Mouse (Mus musculus): ENCODE data around the gene Stat5b. TPM values are rescaled to one million over a fixed set of nuclear protein-coding genes. Genes with fewer than 3 reads are reported as not detected.

The Stat5b gene
- polyA plus RNA-seq, 1 experiment from 2014 or later: 22.5 TPM

DNA sequence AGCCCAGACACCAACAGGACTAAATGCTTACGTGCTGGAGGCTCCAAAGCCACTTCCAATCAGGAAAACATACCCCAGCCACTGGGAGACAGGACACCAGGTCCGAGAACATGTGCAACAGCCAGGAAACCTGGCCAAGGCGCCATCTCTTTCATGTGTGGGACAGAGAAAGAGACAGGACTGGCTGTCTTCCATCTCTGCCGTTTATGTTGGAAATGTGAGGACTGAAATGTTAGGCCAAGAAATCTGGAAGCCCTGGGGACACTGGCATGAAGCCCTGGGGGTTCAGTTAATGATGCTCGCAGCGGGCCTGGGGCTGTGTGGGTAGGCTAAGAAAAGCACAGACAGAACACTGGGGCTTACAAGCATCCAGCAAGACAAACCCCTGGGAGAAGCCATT, 40.0 kb upstream of the Stat5b start:
- 89% methylated on average over 6 of the region's 6 CpGs for whole genome bisulfite sequencing
- ATAC-seq (ENCODE audit: low FRiP score, low TSS enrichment): no peak
- no peaks in the 10 kb centered on the region for H3K9me3 ChIP-seq (ENCODE audit: low read length)

DNA sequence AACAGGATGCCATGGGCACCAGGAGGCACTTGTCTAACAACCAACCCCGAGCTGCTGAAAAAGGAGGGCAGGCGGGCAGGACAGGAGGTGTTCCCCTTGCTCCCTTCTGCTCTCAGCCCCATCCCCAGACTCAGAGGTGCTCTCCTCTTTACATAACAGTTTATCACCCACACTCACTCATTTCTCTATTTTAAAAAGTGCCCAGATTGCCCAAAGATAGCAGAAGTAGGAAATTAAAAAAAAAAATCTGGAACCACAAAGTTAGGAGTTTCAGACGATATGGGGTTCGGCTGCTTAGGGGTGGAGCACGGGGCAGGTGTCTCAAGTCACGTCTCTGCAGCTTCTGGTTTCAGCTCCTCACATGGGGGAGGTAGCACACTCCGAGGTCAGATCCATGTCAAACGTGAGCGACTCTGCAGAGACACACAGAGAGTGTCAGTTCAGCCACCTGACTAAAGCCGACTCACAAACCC, 37.9 kb upstream of the Stat5b start:
- Histone ChIP-seq H3K9me3 (ENCODE audit: low read length) (no peaks in the 10 kb centered on the region), H3K36me3 (ENCODE audit: insufficient read depth, low read length) (peaks cover 16% of the 10 kb centered on the region), H3K27ac (ENCODE audit: low read length) (no peak overlapping the region), H3K4me3 (ENCODE audit: low read length) (no peak overlapping the region), H3K4me2 (replicated peaks; ENCODE audit: low read depth, low read length) (no peak overlapping the region), H3K27me3 (ENCODE audit: insufficient read depth, low read length) (no peaks in the 10 kb centered on the region), H3K9ac (replicated peaks; ENCODE audit: low read length) (no peak overlapping the region), H3K4me1 (ENCODE audit: insufficient read depth, low read length) (no peaks in the 10 kb centered on the region)
- no peak for ATAC-seq (ENCODE audit: low FRiP score, low TSS enrichment)
- WGBS: 37% methylated on average over 10 of the region's 10 CpGs

More for the DNA sequence above, 40.0 kb upstream of the Stat5b start:
- H3K36me3 ChIP-seq (ENCODE audit: insufficient read depth, low read length): peaks cover 16% of the 10 kb centered on the region
- no peak overlapping the region for H3K9ac ChIP-seq (replicated peaks; ENCODE audit: low read length)
- H3K4me1 ChIP-seq (ENCODE audit: insufficient read depth, low read length): no peaks in the 10 kb centered on the region
- no peak overlapping the region for H3K4me2 ChIP-seq (replicated peaks; ENCODE audit: low read depth, low read length)
- H3K4me3 ChIP-seq (ENCODE audit: low read length): no peak overlapping the region
- H3K27me3 ChIP-seq (ENCODE audit: insufficient read depth, low read length): no peaks in the 10 kb centered on the region
- H3K27ac ChIP-seq (ENCODE audit: low read length): no peak overlapping the region

DNA sequence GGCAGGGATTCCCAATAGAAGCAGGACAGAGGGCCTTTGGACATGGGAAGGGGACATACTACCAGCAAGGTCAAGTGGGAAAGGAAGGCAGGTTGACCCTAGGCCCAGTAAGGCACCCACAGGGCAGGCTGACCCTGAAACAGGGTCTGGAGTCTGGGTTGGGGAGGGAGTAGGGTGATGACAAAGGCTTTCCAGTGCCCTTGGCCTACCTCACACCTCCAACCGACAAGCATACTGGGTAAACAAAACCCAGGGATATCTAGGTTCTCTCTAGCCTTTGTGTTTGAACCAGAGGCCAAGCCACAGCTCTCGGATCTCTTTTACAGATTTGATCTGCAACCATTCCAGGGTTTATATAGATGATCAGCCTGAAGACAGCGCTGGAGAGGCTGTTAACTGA, 37.2 kb upstream of the Stat5b start:
- Histone ChIP-seq H3K36me3 (ENCODE audit: insufficient read depth, low read length) (peaks cover 16% of the 10 kb centered on the region), H3K27me3 (ENCODE audit: insufficient read depth, low read length) (no peaks in the 10 kb centered on the region), H3K4me3 (ENCODE audit: low read length) (no peak overlapping the region), H3K4me2 (replicated peaks; ENCODE audit: low read depth, low read length) (no peak overlapping the region), H3K9me3 (ENCODE audit: low read length) (no peaks in the 10 kb centered on the region), H3K4me1 (ENCODE audit: insufficient read depth, low read length) (no peaks in the 10 kb centered on the region), H3K27ac (ENCODE audit: low read length) (no peak overlapping the region), H3K9ac (replicated peaks; ENCODE audit: low read length) (no peak overlapping the region)
- 79% methylated on average over 3 of the region's 3 CpGs for WGBS
- no peak for ATAC-seq (ENCODE audit: low FRiP score, low TSS enrichment)

DNA sequence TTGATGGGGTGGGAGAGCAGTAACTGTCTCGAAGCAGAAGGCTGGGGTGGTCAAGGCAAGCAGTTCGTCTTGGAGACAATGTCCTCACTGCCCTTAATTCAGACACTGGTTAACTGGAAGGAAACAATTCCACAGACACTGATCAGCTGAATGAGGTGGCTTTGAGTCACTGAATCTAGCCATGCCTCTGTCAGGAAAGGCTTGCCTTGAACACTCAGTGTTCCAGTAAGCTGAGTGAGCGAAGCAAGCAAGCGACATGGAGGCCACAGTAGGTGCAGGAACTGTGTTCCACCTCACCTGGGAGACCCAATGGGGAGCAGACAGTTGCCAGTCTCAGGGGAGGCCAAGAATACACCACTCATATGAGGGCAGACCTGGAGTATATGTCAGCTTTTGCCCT, 36.7 kb upstream of the Stat5b start:
- Histone ChIP-seq H3K4me1 (ENCODE audit: insufficient read depth, low read length) (no peaks in the 10 kb centered on the region), H3K4me2 (replicated peaks; ENCODE audit: low read depth, low read length) (no peak overlapping the region), H3K4me3 (ENCODE audit: low read length) (no peak overlapping the region), H3K9me3 (ENCODE audit: low read length) (no peaks in the 10 kb centered on the region), H3K36me3 (ENCODE audit: insufficient read depth, low read length) (peaks cover 16% of the 10 kb centered on the region), H3K27ac (ENCODE audit: low read length) (no peak overlapping the region), H3K9ac (replicated peaks; ENCODE audit: low read length) (no peak overlapping the region), H3K27me3 (ENCODE audit: insufficient read depth, low read length) (no peaks in the 10 kb centered on the region)
- no peak for ATAC-seq (ENCODE audit: low FRiP score, low TSS enrichment)
- WGBS: 82% methylated on average over 4 of the region's 4 CpGs

DNA sequence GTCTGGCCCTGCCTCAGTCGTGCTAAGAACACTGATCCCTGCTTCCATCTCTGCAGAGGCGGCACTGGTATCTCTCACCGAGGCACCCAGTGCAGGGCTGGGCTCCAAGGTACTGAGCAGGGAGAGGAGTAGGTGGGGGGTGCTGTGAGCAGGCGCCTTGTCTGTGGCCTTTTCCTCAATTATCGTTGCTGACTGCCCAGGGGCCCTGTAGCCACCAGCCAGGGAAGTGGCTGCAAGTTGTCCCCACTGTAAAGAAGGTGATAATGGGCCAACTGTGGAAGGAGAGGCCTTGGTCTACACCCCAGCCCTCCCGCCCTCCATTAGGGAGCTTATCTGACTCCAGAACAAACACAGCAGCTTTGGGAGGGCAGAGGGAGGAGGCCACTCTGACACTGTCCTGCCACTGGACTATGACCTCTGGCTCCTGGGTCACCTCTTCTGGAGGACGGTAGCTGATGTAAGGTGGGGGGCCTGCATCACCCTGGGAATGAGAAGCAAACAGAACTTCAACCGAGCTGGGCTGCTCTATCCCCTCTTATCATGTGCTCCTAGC, 35.7 kb upstream of the Stat5b start:
- no peaks in the 10 kb centered on the region for H3K9me3 ChIP-seq (ENCODE audit: low read length)
- H3K36me3 ChIP-seq (ENCODE audit: insufficient read depth, low read length): peaks cover 16% of the 10 kb centered on the region
- H3K27me3 ChIP-seq (ENCODE audit: insufficient read depth, low read length): no peaks in the 10 kb centered on the region
- H3K4me1 ChIP-seq (ENCODE audit: insufficient read depth, low read length): no peaks in the 10 kb centered on the region
- no peak overlapping the region for H3K9ac ChIP-seq (replicated peaks; ENCODE audit: low read length)
- no peak overlapping the region for H3K27ac ChIP-seq (ENCODE audit: low read length)
- WGBS: 43% methylated on average over 8 of the region's 8 CpGs
- ATAC-seq (ENCODE audit: low FRiP score, low TSS enrichment): no peak
- H3K4me3 ChIP-seq (ENCODE audit: low read length): no peak overlapping the region
- H3K4me2 ChIP-seq (replicated peaks; ENCODE audit: low read depth, low read length): no peak overlapping the region

DNA sequence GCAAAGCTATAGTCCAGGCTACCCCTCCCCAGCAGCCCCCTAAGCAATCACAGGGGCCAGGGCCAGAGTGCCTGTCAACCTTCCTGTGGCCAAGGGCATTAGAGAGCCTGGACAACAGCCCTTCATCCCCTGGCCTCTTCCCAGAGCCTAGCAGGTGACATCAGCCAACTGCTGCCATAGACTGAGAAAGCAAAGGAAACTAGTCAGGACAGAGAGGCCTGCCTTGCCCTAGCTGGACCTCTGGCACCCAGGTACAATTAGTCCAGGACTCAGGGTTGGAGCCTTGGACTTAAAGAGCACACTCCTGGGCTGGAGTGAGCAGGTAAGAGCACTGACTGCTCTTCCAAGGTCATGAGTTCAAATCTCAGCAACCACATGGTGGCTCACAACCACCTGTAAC, 34.9 kb upstream of the Stat5b start:
- H3K4me1 ChIP-seq (ENCODE audit: insufficient read depth, low read length): no peaks in the 10 kb centered on the region
- H3K36me3 ChIP-seq (ENCODE audit: insufficient read depth, low read length): peaks cover 16% of the 10 kb centered on the region
- no peak for ATAC-seq (ENCODE audit: low FRiP score, low TSS enrichment)
- no peak overlapping the region for H3K4me3 ChIP-seq (ENCODE audit: low read length)
- H3K4me2 ChIP-seq (replicated peaks; ENCODE audit: low read depth, low read length): no peak overlapping the region
- H3K9ac ChIP-seq (replicated peaks; ENCODE audit: low read length): no peak overlapping the region
- no peaks in the 10 kb centered on the region for H3K9me3 ChIP-seq (ENCODE audit: low read length)
- H3K27ac ChIP-seq (ENCODE audit: low read length): no peak overlapping the region
- H3K27me3 ChIP-seq (ENCODE audit: insufficient read depth, low read length): no peaks in the 10 kb centered on the region

DNA sequence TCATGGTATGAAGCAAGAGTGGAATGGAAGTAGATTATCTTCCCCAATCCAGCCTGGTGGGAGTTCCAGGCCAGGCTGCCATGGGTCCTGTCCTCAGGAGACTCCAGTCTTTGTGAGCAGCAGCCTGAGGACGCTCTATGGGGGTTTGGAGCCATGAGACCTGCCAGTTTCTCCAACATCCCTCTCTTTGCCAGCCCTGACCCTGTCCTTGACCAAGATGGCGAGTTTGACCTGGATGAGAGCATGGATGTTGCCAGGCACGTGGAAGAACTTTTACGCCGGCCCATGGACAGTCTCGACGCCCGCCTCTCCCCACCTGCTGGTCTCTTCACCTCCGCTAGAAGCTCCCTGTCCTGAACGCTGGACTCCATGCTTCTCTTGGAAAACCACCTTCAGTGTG, 33.1 kb upstream of the Stat5b start:
- ATAC-seq (ENCODE audit: low FRiP score, low TSS enrichment): no peak
- H3K27ac ChIP-seq (ENCODE audit: low read length): no peak overlapping the region
- 88% methylated on average over 10 of the region's 10 CpGs for WGBS
- peaks cover 4% of the 10 kb centered on the region; the same call in 1 of the 2 replicates for H3K36me3 ChIP-seq (ENCODE audit: insufficient read depth, low read length)
- H3K4me2 ChIP-seq (replicated peaks; ENCODE audit: low read depth, low read length): no peak overlapping the region
- no peak overlapping the region for H3K9ac ChIP-seq (replicated peaks; ENCODE audit: low read length)
- H3K4me3 ChIP-seq (ENCODE audit: low read length): no peak overlapping the region
- no peaks in the 10 kb centered on the region for H3K4me1 ChIP-seq (ENCODE audit: insufficient read depth, low read length)
- H3K9me3 ChIP-seq (ENCODE audit: low read length): no peaks in the 10 kb centered on the region
- H3K27me3 ChIP-seq (ENCODE audit: insufficient read depth, low read length): no peaks in the 10 kb centered on the region

DNA sequence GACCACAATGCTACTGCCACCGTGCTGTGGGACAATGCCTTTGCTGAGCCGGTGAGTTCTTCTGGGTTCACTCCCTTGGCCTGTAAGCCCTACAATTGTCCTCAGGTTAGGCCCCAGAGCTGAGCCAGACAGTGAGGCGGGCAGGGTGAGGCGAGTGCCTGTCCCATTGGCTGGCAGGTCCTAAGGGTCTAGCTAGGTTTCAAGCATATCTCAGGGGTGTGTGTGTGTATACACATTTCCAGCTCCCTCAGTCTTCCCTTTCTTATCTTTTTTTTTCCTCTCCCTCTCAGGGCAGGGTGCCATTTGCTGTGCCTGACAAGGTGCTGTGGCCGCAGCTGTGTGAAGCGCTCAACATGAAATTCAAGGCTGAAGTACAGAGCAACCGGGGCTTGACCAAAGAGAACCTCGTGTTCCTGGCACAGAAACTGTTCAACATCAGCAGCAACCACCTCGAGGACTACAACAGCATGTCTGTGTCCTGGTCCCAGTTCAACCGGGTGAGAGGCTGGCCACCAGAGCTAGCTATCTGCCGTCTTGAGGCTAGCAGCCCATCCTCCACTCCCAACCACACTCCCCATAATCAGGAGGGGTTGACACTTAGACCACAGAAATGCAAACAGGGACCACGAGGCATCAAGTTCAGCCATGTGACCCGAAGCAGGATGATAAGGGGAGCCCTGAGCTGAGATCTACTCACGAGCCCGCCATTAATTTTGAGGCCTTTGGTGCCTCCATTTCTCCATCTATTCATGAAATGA, 29.0 kb upstream of the Stat5b start:
- no peak for ATAC-seq (ENCODE audit: low FRiP score, low TSS enrichment)
- 86% methylated on average over 15 of the region's 15 CpGs for WGBS

DNA sequence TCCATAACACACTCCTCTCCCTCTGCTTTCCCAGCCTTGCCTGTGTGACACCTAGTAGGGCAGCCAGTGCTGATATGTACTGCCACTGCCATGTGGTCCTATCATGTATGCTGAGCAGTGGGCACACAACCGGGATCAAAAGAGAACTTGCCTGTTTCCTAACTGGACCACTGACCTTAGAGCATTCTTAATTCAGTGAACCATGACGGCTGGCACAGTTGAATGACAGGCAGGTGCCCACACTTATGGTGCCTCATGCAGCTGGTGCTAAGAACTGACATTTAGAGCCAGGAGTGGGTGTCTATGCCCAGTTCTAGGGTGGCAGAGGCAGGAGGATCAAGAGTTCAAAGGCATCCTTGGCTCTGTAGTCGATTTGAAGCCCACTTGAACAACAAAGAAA, 25.2 kb upstream of the Stat5b start:
- Histone ChIP-seq H3K4me2 (replicated peaks; ENCODE audit: low read depth, low read length) (no peak overlapping the region), H3K9ac (replicated peaks; ENCODE audit: low read length) (no peak overlapping the region), H3K27me3 (ENCODE audit: insufficient read depth, low read length) (no peaks in the 10 kb centered on the region), H3K9me3 (ENCODE audit: low read length) (no peaks in the 10 kb centered on the region), H3K4me3 (ENCODE audit: low read length) (no peak overlapping the region), H3K4me1 (ENCODE audit: insufficient read depth, low read length) (no peaks in the 10 kb centered on the region), H3K36me3 (ENCODE audit: insufficient read depth, low read length) (no peaks in the 10 kb centered on the region), H3K27ac (ENCODE audit: low read length) (no peak overlapping the region)
- ATAC-seq (ENCODE audit: low FRiP score, low TSS enrichment): no peak
- 60% methylated on average over 3 of the region's 3 CpGs for WGBS

More for the DNA sequence above, 29.0 kb upstream of the Stat5b start:
- H3K27me3 ChIP-seq (ENCODE audit: insufficient read depth, low read length): no peaks in the 10 kb centered on the region
- no peak overlapping the region for H3K27ac ChIP-seq (ENCODE audit: low read length)
- no peaks in the 10 kb centered on the region for H3K4me1 ChIP-seq (ENCODE audit: insufficient read depth, low read length)
- H3K4me2 ChIP-seq (replicated peaks; ENCODE audit: low read depth, low read length): no peak overlapping the region
- no peak overlapping the region for H3K9ac ChIP-seq (replicated peaks; ENCODE audit: low read length)
- no peaks in the 10 kb centered on the region for H3K9me3 ChIP-seq (ENCODE audit: low read length)
- H3K4me3 ChIP-seq (ENCODE audit: low read length): no peak overlapping the region
- no peaks in the 10 kb centered on the region for H3K36me3 ChIP-seq (ENCODE audit: insufficient read depth, low read length)

DNA sequence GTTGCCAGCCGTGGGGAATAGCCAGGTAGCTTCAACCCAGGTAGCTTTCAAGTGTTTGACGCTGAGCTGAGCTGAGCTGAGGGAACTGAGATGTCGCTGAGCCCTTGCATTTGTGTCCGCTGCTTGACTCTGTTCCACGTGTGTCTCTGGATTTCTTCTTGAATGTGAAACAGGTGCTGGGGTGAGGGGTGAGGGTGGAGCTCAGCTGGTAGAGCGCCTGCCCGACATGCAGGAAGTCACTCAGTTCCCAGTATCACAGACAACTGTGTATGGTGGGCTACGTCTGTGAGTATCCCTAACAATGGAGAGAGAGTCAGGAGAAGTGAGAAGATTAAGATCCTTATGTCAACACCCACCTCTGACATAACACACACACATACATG, 20.4 kb upstream of the Stat5b start:
- no peak overlapping the region for H3K9ac ChIP-seq (replicated peaks; ENCODE audit: low read length)
- no peaks in the 10 kb centered on the region for H3K27me3 ChIP-seq (ENCODE audit: insufficient read depth, low read length)
- no peaks in the 10 kb centered on the region for H3K4me1 ChIP-seq (ENCODE audit: insufficient read depth, low read length)
- H3K36me3 ChIP-seq (ENCODE audit: insufficient read depth, low read length): no peaks in the 10 kb centered on the region
- no peak overlapping the region for H3K4me3 ChIP-seq (ENCODE audit: low read length)
- 74% methylated on average over 8 of the region's 8 CpGs for WGBS
- H3K9me3 ChIP-seq (ENCODE audit: low read length): no peaks in the 10 kb centered on the region
- no peak overlapping the region for H3K4me2 ChIP-seq (replicated peaks; ENCODE audit: low read depth, low read length)
- H3K27ac ChIP-seq (ENCODE audit: low read length): no peak overlapping the region
- no peak for ATAC-seq (ENCODE audit: low FRiP score, low TSS enrichment)
